Mouse (Mus musculus): ENCODE results near the gene Flrt1.
A peak's percentile ranks its signal among the peaks of the same experiment; 100 is the strongest.

Gene Flrt1

DNA sequence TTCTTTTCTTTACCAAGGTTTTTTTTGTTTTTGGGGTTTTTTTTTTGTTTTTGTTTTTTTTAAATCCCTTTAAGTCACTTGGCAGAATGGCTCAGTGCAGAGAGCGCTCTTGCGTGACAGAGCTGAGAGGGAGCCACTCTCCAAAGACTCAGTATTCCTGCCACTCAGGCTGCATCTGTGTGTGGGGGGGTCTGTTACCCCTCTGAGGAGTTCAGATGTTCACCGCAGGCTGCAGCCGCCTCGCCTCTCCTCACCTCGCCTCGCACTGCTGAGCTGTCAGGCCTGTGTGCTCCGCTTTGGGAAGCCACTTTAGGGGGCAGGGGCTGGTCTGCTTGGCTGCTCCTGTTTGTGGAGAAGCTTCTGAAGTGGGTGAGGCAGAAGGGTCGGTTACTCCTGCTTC lies at the start of gene Flrt1:
Flrt1 (minus strand) TSS at position 186 of the 400 bp plus-strand sequence.
- DNase-seq = no peak

DNA sequence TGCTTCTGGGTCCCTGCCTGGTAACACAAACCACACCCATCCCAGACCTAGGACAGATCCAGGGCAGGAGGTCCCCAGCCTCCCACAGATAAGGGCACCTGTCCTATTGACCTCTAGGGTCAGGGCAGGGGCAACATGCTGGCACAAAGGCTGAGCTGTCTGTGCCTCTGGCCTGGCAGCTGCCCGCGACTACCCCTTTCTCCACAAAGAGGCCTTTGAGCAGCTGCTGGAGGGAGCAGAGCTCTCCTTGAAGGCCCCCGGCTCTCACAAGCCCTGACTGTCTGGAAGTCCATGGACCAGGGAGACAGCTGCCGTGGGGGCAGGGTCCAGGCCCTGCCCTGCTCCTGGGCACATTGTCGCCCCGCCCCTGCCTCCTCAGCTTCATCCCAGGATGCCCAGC lies 49.7 kb upstream of the Flrt1 start:
- DNase-seq = no peak

DNA sequence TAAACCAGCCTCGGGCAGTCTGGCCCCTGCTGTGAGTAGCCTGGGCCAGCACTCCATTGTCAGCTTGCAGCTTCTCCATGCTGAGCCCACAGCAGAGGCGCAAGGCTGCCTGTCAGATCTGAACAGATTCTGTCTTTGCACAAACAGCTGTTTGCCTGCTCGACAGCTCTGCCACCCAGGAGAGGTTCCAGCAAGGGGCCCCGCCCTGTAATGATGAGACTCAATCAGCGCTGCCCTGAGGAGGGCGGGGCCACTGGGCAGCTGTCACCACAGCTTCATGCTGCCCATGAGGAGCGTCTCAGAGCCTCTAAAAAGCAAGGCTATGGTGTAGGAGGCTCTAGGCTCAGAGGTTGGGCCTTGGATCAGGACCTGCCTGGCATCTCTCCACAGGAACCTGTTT lies 47.7 kb upstream of the Flrt1 start:
- no peak for DNase-seq

DNA sequence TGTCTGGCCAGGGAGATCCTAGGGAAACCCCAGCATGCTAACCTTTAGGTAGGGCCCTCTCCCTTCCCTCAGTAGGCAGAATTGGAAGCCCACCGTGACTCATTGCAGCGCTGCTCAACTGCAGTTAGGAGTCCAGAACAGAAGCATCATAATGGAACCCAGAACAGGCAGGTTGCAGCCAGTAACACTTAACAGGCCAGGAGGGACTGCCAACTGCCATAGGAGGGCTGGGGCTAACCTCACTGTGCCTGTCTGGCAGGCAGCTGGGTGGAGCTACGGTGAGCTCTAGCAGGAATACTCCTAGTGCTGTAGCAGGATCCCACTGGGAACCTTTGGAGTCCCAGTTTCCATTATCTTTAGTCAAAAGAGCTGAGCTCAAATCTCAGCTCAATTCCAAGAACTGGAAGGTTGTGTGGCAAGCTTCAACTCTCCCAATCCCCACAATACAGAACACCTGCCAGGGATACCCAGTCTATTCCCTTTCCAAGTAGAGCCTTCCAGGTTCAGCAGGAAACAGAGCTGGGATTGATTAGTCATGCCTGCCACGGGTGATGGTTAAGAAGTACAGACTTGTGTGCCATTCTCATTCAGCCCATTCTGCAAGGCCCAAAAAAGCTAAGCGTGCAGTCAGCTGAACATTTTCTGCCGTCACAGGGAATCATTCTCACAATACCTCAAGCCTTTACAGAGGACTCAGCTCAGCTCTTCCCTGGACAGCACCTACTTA lies 46.6 kb upstream of the Flrt1 start:
- DNase-seq = no peak

DNA sequence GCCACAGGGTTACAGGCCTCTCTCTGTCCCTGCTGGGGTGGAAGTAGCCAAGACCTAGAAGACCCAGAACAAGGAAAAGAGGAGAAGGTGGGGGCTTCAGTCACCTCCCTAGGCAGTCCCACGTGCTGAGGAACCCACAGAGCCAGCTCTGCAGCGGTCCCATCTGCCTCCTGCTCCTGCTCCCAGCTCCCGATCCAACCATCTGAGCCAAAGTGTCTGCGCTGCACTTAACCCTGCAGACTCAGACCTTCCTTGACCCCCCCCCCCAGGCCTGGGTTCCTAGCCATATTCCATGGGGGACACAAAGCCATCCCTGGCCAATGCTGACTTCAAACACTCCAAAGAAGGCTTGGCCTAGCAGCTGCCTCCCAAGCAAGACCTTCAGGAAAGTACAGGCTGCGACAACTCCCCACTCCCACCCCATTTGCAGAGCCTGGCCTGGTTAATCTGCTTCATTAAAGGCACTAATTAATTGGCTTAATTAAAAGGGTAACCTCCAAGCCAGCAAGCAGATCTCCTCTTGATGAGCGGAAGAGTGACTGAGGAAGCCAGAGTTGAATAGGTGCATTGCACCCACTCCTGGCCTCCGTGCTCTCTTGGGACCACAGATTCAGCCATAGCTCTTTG lies 45.9 kb upstream of the Flrt1 start:
- no peak for DNase-seq

DNA sequence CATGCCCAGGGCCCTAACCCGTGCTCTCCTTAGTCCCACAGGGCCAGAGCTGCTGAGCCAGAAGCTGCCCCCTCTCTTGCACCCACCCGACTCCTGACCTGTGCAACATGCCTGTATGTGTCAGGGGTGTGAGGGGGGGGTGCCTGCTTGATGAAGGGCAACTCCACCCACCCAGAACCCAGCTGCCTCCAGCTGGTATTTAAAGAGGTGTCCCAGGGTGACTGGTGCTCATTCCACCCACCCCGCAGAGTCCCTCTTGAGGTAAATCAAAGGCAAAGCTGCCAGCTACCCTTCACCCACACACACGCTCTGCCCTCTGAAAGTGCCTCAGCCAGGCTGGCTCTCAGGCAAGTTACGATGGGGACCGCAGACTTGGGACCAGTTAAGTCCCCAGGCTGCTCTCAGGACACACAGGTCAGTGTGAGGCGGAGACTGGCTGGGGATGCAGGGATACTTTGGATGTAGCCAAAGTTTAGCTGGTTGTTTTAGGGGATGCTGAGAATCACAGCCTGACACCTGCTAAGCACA lies 43.7 kb upstream of the Flrt1 start:
- DNase-seq = no peak

DNA sequence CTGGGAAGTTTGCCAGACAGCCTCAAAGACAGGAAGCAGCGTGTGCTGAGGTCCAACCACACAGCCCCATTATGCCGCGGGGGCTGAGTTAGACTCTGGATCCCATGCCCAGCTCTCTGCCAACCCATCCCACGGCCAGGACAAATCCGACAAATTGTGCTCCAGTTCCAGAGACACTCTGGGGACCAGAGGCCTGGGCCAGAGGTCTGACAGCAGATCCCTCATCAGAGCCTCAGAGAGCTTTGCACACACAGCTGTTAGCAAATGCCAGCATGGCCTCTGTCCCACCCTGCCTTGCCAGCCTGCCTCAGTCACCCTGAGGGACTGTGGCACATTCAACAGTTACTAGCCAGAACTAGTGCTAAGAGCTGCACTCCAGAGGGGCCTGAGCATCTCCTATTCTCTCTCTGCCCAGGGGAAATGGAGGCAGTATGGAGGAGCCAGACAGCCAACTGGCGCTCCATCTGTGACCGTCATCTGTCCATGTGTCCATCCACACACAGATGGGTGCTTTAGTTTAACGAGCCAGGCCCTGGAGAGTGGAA lies 43.1 kb upstream of the Flrt1 start:
- DNase-seq = no peak

DNA sequence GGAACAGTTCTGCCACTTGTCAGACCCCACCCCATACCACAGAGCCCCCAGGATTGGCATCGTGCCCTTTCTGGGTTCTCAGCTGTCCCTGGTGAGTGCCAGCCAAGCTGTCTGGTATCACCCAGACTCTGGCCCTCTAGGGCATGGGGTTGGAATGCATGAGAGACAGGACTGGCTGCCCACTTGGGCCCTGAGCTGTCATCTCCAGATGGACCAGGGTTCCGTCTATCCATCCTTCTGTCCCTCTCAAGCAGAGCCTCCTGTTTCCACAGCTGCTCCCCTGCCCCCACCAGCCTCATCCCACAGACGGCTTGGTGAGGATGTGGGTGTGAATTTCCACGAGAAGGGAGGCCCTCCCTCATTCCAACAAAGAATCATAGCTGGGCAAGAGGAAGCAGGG lies 42.6 kb upstream of the Flrt1 start:
- no peak for DNase-seq

DNA sequence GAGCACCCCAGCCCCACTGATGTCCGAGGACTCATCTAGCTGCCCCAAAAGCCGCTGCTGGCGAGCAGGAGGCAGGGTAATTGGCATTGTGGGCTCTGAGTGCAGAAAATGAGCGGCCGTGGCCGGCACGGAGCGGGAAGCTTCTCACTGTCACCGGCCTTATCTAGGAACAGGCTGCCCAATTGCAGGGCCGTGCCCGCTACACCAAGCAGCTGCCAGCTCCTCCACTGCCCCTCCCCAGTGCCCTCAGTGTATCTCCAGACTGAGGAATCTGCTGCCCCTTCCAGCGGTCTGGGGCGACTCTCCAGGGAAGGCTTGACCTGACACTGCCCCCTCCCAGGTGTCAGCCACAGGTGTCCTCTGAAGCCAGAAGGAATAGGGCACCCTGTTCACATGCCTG lies 40.8 kb upstream of the Flrt1 start:
- DNase-seq = no peak

DNA sequence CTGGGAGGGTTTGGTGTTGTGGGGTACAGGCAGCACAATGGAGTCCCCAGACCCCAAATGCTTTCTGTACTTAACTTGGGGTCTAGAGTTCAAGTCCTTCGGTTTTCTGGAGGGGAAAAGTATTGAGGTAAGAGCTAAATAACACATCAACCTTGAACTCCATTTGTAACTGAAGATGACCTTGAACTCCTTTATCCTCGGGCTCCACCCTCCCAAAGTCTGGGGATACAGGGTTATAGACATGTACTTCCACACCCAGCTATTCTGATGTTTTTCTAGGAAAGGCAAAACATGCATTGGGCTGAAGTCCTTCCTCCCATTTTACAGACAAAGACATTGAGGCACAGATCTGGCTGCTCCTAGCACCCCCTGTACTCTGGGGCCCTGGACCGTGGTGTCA lies 38.9 kb upstream of the Flrt1 start:
- DNase-seq = no peak

DNA sequence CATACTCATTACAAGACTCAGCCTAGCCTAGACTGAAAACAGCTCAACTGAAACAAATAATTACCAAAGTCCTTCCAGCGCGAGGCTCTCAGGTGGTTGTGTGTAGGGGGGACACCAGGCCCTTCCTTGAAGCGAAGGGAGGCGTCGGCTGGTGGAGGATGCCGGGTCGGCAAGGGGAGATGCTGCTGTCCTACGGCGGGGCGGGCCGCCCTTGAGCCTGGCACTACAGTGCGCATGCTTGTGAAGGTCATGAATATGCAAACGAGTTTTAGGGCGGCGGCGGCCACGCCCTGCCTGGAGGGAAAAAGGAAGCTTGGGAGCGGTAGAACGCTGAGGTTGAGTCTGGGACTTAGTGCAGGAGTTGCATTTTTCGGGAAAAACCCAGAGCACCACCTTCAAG lies 38.3 kb upstream of the Flrt1 start:
- DNase-seq = peak; percentile 69 to 73

DNA sequence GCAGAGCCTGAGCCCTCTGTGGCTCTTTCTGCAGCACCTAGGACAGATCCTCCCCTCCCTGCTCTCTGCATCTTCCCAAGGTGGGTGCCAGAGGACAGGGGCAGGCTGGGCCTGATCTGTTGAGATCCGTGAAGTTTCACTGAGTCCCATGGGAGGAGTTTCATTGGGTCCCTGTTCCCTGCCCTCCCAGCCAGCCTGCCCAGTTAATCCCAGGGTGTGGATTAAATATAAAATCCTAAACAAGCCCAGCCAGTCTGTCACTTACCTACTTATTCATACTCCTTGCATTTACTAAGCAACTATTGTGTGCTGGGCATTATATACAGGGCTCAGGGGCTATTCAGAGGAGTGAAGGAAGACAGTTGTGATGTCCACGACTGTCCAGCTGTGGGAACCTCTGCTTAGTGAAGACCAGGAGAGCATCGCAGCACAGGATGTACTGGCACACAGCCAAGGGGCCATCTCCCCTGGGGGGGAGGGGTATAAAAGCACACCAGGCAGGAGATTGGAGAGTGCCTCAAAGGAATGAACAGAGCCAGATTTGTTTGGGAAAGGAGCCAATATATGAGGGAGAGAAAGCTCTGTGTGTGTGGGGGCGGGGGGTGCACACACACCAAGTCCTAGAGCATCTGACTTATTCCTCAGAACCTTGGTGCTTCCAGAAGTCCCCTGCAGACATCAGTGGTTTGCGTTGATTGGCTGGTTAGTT lies 36.8 kb upstream of the Flrt1 start:
- DNase-seq = no peak

DNA sequence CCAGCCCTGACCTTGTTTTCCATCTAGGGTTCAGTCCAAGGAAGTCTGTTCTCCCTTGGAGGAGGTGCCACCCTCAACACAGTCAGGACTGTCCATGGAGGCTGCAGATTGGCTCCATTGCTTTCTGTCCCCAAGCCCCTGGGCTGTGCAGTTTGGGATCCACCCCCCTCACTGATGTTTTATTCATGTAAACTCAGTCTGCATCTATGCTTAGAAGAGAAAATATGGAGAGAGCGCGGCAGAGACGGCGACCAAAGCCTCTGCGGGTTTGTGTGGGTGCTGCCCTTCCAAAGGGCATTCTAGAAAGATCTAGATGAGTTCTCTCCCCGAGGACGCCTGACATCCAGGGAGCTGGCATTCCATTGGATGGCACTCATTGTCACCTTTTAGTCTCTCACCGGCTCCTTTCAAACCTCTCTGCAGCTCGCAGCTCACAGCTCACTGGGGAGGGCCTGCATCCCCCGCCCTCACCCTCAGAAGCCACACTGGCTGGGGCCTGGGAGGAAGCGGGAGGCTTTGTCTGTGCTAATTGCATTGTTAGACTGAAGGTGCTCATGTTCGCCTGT lies 35.4 kb upstream of the Flrt1 start:
- DNase-seq = no peak

DNA sequence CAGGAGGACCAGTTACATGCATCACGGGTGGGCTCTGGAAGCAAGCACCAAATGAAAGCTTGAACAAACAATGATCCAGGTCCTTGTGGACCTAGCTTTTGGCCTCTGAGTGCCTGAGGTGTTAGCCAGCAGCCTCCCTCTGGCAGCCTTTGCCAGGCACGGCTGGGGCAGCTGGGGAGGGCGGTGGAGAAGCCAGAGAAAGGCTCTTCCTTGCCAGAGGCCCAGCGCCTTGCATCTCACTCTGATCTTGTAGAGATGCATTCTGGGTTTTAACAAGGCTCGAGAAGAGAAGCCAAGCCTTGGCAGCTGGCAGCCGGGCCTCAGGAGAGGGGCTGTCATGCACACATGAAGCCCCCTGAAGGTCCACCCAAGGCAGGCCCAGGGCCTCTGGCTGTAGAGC lies 34.8 kb upstream of the Flrt1 start:
- DNase-seq = no peak

DNA sequence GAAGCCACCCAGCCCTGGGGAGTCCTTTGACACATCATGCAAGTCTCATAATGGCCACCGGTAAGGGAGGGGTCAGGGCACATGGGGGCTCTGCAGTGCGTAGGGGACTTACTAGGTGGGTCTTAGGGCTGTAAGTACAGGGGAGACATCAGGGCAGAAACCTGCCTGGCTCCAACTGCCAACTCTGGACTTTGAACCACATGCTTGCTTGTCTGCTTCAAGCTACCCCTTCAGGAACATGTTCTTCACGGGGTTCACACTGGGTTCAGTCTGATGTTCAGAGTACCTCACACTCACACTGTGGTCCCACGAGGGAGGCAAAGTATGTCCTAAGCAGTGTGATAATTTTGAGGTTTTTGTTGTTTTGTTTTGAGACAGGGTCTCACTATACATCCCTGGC lies 33.8 kb upstream of the Flrt1 start:
- DNase-seq = no peak

DNA sequence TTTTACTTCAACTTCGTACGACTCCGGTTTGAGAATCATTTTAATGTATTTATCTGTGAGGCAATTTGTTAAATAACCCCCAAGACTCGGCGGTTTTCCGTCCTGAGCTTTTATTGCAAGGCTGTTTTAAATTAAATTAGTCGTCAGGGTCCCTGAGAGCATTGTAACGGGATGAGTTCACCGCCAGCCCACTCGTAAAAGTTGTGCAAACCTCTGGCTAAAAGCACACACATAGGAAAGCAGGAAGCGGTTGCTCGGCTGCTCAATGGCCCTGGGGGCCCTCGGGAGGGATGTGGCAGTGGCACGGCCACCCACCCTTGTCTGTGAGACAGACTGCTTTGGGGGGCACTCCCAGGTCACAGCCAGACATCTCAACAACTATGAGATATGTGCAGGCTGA lies 32.8 kb upstream of the Flrt1 start:
- no peak for DNase-seq

DNA sequence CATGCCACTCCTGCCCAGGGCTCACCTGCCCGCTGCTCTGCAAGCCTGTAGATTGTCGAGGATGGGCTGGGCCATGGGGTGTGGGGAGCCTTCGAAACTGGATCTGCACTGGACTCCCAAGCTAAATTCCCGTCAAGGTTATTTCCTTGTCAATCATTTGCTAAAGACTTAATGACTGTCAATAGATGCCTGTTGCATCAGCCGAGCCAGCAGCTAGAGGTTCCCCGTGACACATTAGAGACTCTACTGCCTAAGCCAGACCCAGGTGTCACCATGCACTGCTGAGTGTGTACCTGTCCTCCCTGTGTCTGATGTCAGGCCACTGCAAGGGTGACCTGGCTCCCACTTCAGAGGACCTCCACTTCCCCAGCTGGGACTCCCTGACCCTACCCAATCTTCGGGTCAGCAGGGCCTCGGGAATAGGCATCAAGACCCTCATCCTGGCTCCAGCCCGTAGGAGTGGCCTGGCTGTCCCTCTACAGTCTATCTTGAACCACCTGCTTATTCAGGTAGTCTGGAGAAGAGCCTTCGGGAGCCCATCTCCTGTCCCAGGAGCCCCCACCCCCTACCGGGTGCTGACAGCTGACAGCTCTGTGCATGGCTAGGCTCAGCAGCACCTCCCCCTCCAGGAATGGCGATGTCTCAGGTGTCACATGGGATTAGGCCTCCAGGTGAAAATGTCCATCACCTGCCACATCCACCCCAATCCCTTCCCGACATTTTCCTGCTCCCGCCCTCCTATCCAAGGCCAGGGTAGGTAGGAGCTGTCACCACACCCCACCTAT lies 31.4 kb upstream of the Flrt1 start:
- no peak for DNase-seq

DNA sequence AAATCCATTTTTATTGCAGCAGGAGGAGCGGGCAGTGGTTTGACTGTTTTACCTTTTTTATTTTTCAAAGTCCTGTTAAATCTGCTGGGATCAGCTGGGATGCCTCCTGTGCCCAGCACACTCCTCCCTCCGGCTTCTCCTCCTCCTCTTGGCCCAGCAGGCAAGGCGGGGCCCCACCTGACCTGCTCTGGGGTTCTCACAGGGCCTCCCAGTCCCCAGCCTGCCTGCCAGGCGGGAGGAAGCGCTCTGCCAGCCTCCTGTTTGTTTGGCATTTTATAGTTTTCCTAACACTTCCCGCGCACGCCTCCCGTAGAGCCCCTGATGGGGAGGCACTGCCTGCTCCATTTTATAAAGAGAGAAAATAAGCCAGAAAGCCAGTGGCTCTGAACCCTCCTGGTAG lies 30.5 kb upstream of the Flrt1 start:
- peak; percentile 41 to 53 for DNase-seq

DNA sequence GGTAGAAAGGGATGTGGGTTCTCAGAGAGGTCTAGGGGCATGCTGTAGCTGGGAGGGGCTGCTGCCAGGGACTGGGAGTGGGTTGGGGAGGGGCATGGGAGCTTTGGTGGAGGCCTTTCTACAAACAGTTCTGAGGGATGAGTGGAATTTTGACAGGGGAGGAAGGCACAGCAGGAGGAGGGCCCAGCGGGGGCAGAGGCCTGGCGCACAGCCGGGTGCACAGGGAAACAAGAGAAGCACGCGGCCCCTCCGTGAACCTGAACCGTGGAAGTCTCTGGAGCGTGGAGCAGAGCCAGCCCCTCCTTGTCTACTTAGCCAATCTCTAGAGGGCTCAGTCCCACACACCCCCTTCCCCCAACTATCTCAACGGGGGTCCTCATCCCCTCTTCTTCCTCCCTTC lies 30.0 kb upstream of the Flrt1 start:
- peak; percentile 49 to 50 for DNase-seq

DNA sequence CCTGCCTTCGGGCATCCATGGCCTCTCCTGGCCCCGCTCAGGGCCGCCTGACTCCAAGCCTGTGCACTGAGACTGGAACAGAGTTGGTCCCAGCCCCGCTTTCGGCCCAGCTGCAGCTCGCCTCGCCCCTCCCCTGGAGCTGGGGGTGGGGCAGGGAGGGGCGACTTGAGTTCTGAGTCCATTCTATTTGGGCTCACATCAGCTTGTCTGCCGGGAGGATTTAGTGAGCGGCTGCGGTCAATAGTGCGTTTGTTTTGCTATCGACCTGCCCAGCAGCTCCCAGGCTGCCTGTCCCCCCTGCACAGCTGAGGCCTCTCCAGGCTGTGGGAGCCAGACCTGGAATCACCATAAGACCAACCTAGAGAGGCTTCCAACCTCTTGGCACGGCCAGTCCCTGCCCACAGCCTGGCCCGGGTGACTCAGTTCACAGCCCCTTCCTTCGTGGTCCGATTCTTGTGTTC lies 29.1 kb upstream of the Flrt1 start:
- DNase-seq = peak; percentile 17 to 25

DNA sequence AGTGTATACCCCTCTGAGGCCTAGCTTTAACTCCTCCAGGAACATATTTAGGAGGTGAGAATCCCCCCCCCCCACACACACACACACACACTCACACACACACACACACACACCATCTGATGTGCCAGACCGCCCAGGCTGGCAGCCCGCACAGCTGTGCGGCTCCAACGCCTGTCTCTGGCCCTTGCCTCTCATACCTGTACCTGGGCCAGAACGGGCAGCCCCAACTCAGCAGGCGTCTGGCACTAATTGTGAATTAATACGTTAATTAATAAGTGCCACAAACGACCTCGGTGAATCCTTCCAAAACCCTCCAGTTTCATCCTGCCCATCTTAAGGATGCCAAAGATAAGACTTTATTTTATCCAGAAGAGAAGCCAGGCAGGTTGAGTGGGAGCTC lies 27.9 kb upstream of the Flrt1 start:
- DNase-seq = no peak

DNA sequence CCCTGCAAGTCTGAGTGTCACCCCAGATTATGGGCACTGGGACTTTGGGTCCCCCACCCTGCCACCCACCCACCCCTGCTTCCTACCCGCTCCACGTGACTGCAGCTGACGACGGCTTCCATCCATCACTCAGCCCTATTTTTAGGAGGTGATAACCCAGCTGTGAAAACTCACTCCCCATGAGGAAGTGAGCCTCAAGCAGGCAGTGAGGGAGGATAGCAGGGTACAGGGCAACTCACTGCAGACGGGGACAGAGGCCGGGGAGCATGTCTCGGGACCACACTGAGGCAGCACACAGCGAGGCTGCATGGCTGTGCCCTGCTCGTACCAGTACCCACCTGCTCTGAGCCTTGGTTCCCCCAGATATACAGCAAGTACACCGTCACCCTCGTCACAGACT lies 24.8 kb upstream of the Flrt1 start:
- DNase-seq = no peak

Measured in lung, adult 18-20 months (tissue).